Mouse (Mus musculus) cerebellum, adult 11 months (tissue): ENCODE measurements around the gene Btbd35f22.
"Not testable (repeated sequence)": the region's sequence is repeated elsewhere in the genome, so short reads cannot be mapped to it uniquely, and the experiment has no call there.

Experiments
- DNase-seq: peaks from one replicate; pipeline ENCODE4 v3.0.0; 2022

Btbd35f22 gene

GRCm38 (mm10) chrX:32047529-32047928 is at the start of gene Btbd35f22:
Btbd35f22 (plus strand) TSS chrX:32047829.
- DNase-seq, result not testable (repeated sequence)
